Mouse (Mus musculus): ENCODE data around the gene Kdm4b. TPM values are rescaled to one million over a fixed set of nuclear protein-coding genes. Genes with fewer than 3 reads are reported as not detected.
A peak's percentile ranks its signal among the peaks of the same experiment; 100 is the strongest.

Kdm4b gene
- polyA plus RNA-seq (2015; fragmentation: Nextera tagmentation; extraction: Ambion mirVana) = 37.7 and 39.1 TPM in 2 replicates

- Histone ChIP-seq H3K27ac (ENCODE audit: low read length) (peak within 1 kb of the TSS; percentile 87), H3K36me3 (ENCODE audit: insufficient read depth, low read length) (peaks cover 19% of the 10 kb centered on the region)
- peak; percentile 100 for ATAC-seq (ENCODE audit: low FRiP score, low TSS enrichment)
Observed at GRCm38 (mm10) chr17:56325450-56326152, at the start of gene Kdm4b. Gene Kdm4b (plus strand): TSS chr17:56326062.

DNA sequence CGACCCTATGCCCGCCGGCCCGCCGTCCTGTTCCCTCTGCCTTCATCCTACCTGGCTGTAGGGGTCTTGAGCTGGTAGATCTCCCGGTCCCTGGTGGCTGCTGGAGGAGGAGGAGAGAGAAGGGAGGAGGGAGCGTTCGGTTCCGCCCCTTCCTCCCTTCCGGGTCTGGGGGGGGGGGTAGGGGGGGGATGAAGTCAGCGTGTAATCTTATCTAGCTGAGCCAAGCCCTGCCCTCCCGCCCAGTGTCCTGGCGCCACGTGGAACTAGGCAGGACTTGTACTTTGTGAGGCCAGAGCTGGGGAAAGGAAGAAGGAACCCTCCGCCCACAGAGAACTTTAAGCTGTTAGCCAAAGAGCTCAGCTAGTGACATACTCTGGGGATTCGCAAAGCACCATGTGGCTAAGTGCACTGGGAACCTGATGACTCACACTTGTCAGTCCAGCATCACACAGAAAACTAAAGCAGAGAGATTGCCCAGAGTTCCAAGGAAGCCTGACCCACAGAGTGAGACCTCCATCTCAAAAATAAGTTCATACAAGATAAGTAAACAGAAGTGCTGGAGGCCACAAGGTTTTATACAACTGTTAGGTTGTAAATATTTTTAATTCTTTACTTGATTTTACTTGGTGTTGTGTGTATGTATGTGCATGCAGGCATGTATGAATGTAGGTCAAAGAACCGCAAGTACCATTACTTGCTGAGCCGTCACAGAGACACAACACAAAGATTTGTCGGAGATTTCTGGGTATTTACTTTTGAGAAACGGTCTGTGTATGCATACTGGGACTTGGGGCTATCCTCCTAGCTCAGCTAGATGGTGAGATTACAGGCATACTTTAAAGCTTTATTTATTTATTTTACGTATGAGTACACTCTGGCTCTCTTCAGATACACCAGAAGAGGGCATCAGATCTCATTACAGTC lies 49.0 kb upstream of the Kdm4b start, which contains the start of gene Ticam1:
Gene Ticam1, minus strand, starts transcription at position 144 of the 924 bp plus-strand sequence.
- Histone ChIP-seq H3K27me3 (ENCODE audit: insufficient read depth, low read length) (no peaks in the 10 kb centered on the region), H3K4me1 (ENCODE audit: insufficient read depth, low read length) (peaks cover 24% of the 10 kb centered on the region), H3K27ac (ENCODE audit: low read length) (peak within 1 kb of the TSS; percentile 86), H3K4me3 (ENCODE audit: low read length) (peak within 1 kb of the TSS; percentile 70), H3K36me3 (ENCODE audit: insufficient read depth, low read length) (peaks cover 28% of the 10 kb centered on the region), H3K4me2 (replicated peaks; ENCODE audit: low read depth, low read length) (peak within 1 kb of the TSS; percentile 74), H3K9me3 (ENCODE audit: low read length) (no peaks in the 10 kb centered on the region), H3K9ac (replicated peaks; ENCODE audit: low read length) (peak within 1 kb of the TSS; percentile 77)
- WGBS = 4% methylated on average over 17 of the region's 21 CpGs
- ATAC-seq (ENCODE audit: low FRiP score, low TSS enrichment) = peak; percentile 95

More at GRCm38 (mm10) chr17:56325450-56326152, at the start of gene Kdm4b:
- H3K4me1 ChIP-seq (ENCODE audit: insufficient read depth, low read length) = peaks cover 24% of the 10 kb centered on the region
- peak within 1 kb of the TSS; percentile 68 for H3K4me3 ChIP-seq (ENCODE audit: low read length)
- H3K4me2 ChIP-seq (replicated peaks; ENCODE audit: low read depth, low read length) = peak within 1 kb of the TSS; percentile 96
- no peaks in the 10 kb centered on the region for H3K27me3 ChIP-seq (ENCODE audit: insufficient read depth, low read length)
- H3K9me3 ChIP-seq (ENCODE audit: low read length) = no peaks in the 10 kb centered on the region
- WGBS = under 1% methylated on average over 54 of the region's 57 CpGs
- H3K9ac ChIP-seq (replicated peaks; ENCODE audit: low read length) = peak within 1 kb of the TSS; percentile 85

GRCm38 (mm10) chr17:56277567-56277893 lies 48.3 kb upstream of the Kdm4b start:
- H3K27ac ChIP-seq (ENCODE audit: low read length) = peak overlapping the region; percentile 86
- no peak for ATAC-seq (ENCODE audit: low FRiP score, low TSS enrichment)
- WGBS = 45% methylated on average over 2 of the region's 2 CpGs
- H3K4me2 ChIP-seq (replicated peaks; ENCODE audit: low read depth, low read length) = peak overlapping the region; percentile 74
- H3K9me3 ChIP-seq (ENCODE audit: low read length) = no peaks in the 10 kb centered on the region
- peaks cover 24% of the 10 kb centered on the region for H3K4me1 ChIP-seq (ENCODE audit: insufficient read depth, low read length)
- no peak overlapping the region for H3K4me3 ChIP-seq (ENCODE audit: low read length)
- H3K36me3 ChIP-seq (ENCODE audit: insufficient read depth, low read length) = peaks cover 22% of the 10 kb centered on the region
- no peak overlapping the region for H3K9ac ChIP-seq (replicated peaks; ENCODE audit: low read length)
- no peaks in the 10 kb centered on the region for H3K27me3 ChIP-seq (ENCODE audit: insufficient read depth, low read length)

DNA sequence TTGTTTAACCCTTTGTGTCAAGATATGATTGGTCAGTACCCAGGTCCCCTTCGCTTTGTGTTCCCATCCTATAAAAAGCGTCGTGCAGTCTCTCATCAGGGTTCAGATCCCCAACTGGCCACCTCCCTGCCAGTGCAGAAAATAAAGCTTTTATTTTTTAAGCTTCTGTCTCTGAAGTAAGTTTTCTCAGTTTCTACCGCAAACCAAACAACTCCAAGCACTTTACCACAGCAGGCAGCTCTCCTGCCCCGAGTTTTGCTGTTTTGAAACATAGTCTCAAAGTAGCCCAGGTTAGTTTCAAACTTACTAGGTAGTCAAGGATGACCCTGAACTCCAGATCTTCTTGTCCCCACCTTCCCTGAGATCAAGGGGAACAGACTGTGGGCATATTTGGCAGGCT lies 47.5 kb upstream of the Kdm4b start:
- peak overlapping the region; percentile 86; the same call in 1 of the 2 replicates for H3K27ac ChIP-seq (ENCODE audit: low read length)

GRCm38 (mm10) chr17:56279481-56280155 lies 46.2 kb upstream of the Kdm4b start:
- 90% methylated on average over 12 of the region's 12 CpGs for WGBS
- no peak overlapping the region for H3K9ac ChIP-seq (replicated peaks; ENCODE audit: low read length)
- ATAC-seq (ENCODE audit: low FRiP score, low TSS enrichment) = no peak
- no peaks in the 10 kb centered on the region for H3K27me3 ChIP-seq (ENCODE audit: insufficient read depth, low read length)
- H3K4me1 ChIP-seq (ENCODE audit: insufficient read depth, low read length) = peaks cover 17% of the 10 kb centered on the region
- no peak overlapping the region for H3K4me2 ChIP-seq (replicated peaks; ENCODE audit: low read depth, low read length)
- no peaks in the 10 kb centered on the region for H3K9me3 ChIP-seq (ENCODE audit: low read length)
- no peak overlapping the region for H3K27ac ChIP-seq (ENCODE audit: low read length)
- peaks cover 35% of the 10 kb centered on the region for H3K36me3 ChIP-seq (ENCODE audit: insufficient read depth, low read length)
- no peak overlapping the region for H3K4me3 ChIP-seq (ENCODE audit: low read length)

More for the DNA sequence above, 47.5 kb upstream of the Kdm4b start:
- Histone ChIP-seq H3K36me3 (ENCODE audit: insufficient read depth, low read length) (peaks cover 27% of the 10 kb centered on the region), H3K4me2 (replicated peaks; ENCODE audit: low read depth, low read length) (no peak overlapping the region), H3K9ac (replicated peaks; ENCODE audit: low read length) (no peak overlapping the region), H3K27me3 (ENCODE audit: insufficient read depth, low read length) (no peaks in the 10 kb centered on the region), H3K9me3 (ENCODE audit: low read length) (no peaks in the 10 kb centered on the region), H3K4me3 (ENCODE audit: low read length) (no peak overlapping the region), H3K4me1 (ENCODE audit: insufficient read depth, low read length) (peaks cover 22% of the 10 kb centered on the region)
- WGBS = 93% methylated on average over 5 of the region's 5 CpGs
- no peak for ATAC-seq (ENCODE audit: low FRiP score, low TSS enrichment)

- H3K9ac ChIP-seq (replicated peaks; ENCODE audit: low read length) = no peak overlapping the region
- 88% methylated on average over 12 of the region's 12 CpGs for WGBS
- no peaks in the 10 kb centered on the region for H3K27me3 ChIP-seq (ENCODE audit: insufficient read depth, low read length)
- no peak overlapping the region for H3K27ac ChIP-seq (ENCODE audit: low read length)
- no peak for ATAC-seq (ENCODE audit: low FRiP score, low TSS enrichment)
- H3K4me1 ChIP-seq (ENCODE audit: insufficient read depth, low read length) = peaks cover 12% of the 10 kb centered on the region
- peaks cover 51% of the 10 kb centered on the region for H3K36me3 ChIP-seq (ENCODE audit: insufficient read depth, low read length)
- no peak overlapping the region for H3K4me3 ChIP-seq (ENCODE audit: low read length)
- H3K9me3 ChIP-seq (ENCODE audit: low read length) = no peaks in the 10 kb centered on the region
- H3K4me2 ChIP-seq (replicated peaks; ENCODE audit: low read depth, low read length) = no peak overlapping the region
Observed at GRCm38 (mm10) chr17:56281193-56281592, 44.7 kb upstream of the Kdm4b start.

DNA sequence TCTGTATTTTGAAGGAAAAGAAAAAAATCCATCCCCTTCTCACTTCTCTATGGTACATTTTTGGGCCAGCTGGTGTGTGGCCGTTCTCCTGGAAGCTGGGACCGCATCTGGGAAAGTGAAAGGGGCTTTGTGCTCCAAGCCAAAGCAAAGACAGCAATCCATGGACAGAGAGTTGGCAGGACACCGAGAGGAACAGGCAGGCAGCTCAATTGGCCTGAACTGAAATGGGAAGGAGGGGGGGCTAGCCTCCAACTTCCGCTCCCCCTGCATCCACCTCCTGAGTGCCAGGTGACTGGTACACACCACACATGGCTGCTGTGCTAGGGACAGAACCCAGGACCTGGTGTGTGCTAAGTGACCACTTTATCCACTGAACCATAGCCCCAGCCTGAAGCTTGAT lies 43.1 kb upstream of the Kdm4b start:
- H3K4me2 ChIP-seq (replicated peaks; ENCODE audit: low read depth, low read length) = no peak overlapping the region
- H3K9ac ChIP-seq (replicated peaks; ENCODE audit: low read length) = no peak overlapping the region
- H3K36me3 ChIP-seq (ENCODE audit: insufficient read depth, low read length) = peaks cover 56% of the 10 kb centered on the region
- H3K4me3 ChIP-seq (ENCODE audit: low read length) = no peak overlapping the region
- H3K27me3 ChIP-seq (ENCODE audit: insufficient read depth, low read length) = no peaks in the 10 kb centered on the region
- H3K4me1 ChIP-seq (ENCODE audit: insufficient read depth, low read length) = peaks cover 6% of the 10 kb centered on the region
- H3K27ac ChIP-seq (ENCODE audit: low read length) = no peak overlapping the region
- WGBS = 94% methylated on average over 4 of the region's 4 CpGs
- H3K9me3 ChIP-seq (ENCODE audit: low read length) = no peaks in the 10 kb centered on the region
- ATAC-seq (ENCODE audit: low FRiP score, low TSS enrichment) = no peak

DNA sequence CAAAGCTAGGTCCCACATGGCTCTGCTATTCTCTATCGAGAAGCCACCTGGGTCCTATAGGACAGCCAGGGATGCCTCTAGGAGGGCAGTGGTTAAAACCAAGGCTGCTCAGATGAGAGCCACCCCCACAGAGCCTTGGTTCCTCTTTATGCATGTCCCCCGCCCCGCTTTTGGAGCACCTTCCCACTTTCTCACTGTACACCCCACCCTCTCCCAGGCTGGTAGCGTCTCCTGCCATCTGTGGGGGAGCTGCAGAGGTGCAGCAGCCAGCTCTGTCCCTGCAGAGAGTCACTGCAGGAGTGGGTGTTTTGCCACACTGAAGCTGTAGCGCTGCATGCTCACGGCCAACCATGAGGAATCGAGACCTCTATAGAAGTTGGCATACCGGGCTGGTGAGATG lies 42.5 kb upstream of the Kdm4b start:
- ATAC-seq (ENCODE audit: low FRiP score, low TSS enrichment) = no peak

GRCm38 (mm10) chr17:56285995-56286394 lies 39.9 kb upstream of the Kdm4b start:
- no peak overlapping the region for H3K4me2 ChIP-seq (replicated peaks; ENCODE audit: low read depth, low read length)
- 94% methylated on average over 11 of the region's 11 CpGs for WGBS
- no peak overlapping the region for H3K27ac ChIP-seq (ENCODE audit: low read length)
- H3K4me3 ChIP-seq (ENCODE audit: low read length) = no peak overlapping the region
- peaks cover 28% of the 10 kb centered on the region for H3K4me1 ChIP-seq (ENCODE audit: insufficient read depth, low read length)
- ATAC-seq (ENCODE audit: low FRiP score, low TSS enrichment) = no peak
- peaks cover 43% of the 10 kb centered on the region for H3K36me3 ChIP-seq (ENCODE audit: insufficient read depth, low read length)
- no peaks in the 10 kb centered on the region for H3K27me3 ChIP-seq (ENCODE audit: insufficient read depth, low read length)
- H3K9ac ChIP-seq (replicated peaks; ENCODE audit: low read length) = no peak overlapping the region
- H3K9me3 ChIP-seq (ENCODE audit: low read length) = no peaks in the 10 kb centered on the region

More for the DNA sequence above, 42.5 kb upstream of the Kdm4b start:
- Histone ChIP-seq H3K9me3 (ENCODE audit: low read length) (no peaks in the 10 kb centered on the region), H3K4me2 (replicated peaks; ENCODE audit: low read depth, low read length) (no peak overlapping the region), H3K36me3 (ENCODE audit: insufficient read depth, low read length) (peaks cover 53% of the 10 kb centered on the region), H3K9ac (replicated peaks; ENCODE audit: low read length) (no peak overlapping the region), H3K27me3 (ENCODE audit: insufficient read depth, low read length) (no peaks in the 10 kb centered on the region), H3K4me1 (ENCODE audit: insufficient read depth, low read length) (peaks cover 8% of the 10 kb centered on the region), H3K27ac (ENCODE audit: low read length) (no peak overlapping the region), H3K4me3 (ENCODE audit: low read length) (no peak overlapping the region)
- 92% methylated on average over 8 of the region's 8 CpGs for WGBS

Measured in kidney, embryonic 16.5 days (tissue).